Comparison of ENCODE assay signal across 21 mouse cellular contexts in genomic region chr6:144297846-144298245, GRCm38 (mm10).
A peak's percentile ranks its signal among the peaks of the same experiment; 100 is the strongest.
DNase-seq lines count a peak whose midpoint lies in the region; TF ChIP-seq lines count a peak whose summit lies in the region.
"Had no signal": no experiment of that assay in that cellular context is flagged by ENCODE, and none has a peak within 500 bp of the region (broad histone marks: within the 10 kb centered on the region; RNA-seq: fewer than 3 reads in every experiment).

No protein-coding gene starts in this region.

- peak; percentile 16 for DNase-seq in lung, postnatal 14 days
- DNase-seq in lung, adult 2 months, result no peak
- DNase-seq in 3T3-L1 (ENCODE audit: low read depth, low spot score) (peak; percentile 61), adipocyte (ENCODE audit: low spot score) (peak; percentile 14)
- DNase-seq in hindbrain, embryonic 10.5 days (ENCODE audit: low spot score), result no peak
- no peak for DNase-seq in spleen, postnatal 4 days (ENCODE audit: low spot score in 2 of 2)
- DNase-seq: adrenal gland, postnatal 10 days; cerebellum, adult 11 months; cerebellum, adult 2 months; cerebellum, adult 9-11 months; cerebellum, postnatal 25 days; gastrocnemius, postnatal 10 days; gastrocnemius, postnatal 36 days; heart, postnatal 36 days had no signal

- 60% methylated on average over 5 of the region's 5 CpGs for WGBS in lung, adult 2 months
- 87% methylated on average over 5 of the region's 5 CpGs for WGBS in hindbrain, embryonic 10.5 days

- H3K27me3 ChIP-seq in hindbrain, embryonic 10.5 days (ENCODE audit: insufficient read depth, poor library complexity, severe bottlenecking), result no peaks in the 10 kb centered on the region
- H3K27me3 ChIP-seq: embryonic facial prominence, embryonic 12.5 days; embryonic facial prominence, embryonic 15.5 days; forebrain, embryonic 13.5 days had no signal

- peaks cover 11% of the 10 kb centered on the region for H3K9me3 ChIP-seq in hindbrain, embryonic 10.5 days

- no peak overlapping the region for H3K4me3 ChIP-seq in lung, adult 2 months (replicated peaks; ENCODE audit: extremely low read depth, low read depth, low read length)
- no peak overlapping the region for H3K4me3 ChIP-seq in hindbrain, embryonic 10.5 days
- H3K4me3 ChIP-seq: embryonic facial prominence, embryonic 12.5 days; embryonic facial prominence, embryonic 15.5 days; erythroblast, embryonic 14.5 days; forebrain, embryonic 10.5 days; forebrain, embryonic 13.5 days had no signal

- no peak for TF ChIP-seq CTCF in lung, adult 2 months (IDR thresholded peaks at IDR 0.05; ENCODE audit: insufficient read depth, low read length)

- no peak for TF ChIP-seq POLR2A in lung, adult 2 months (IDR thresholded peaks at IDR 0.05; ENCODE audit: borderline replicate concordance, extremely low read depth, low read depth, low read length)

- no peaks in the 10 kb centered on the region for H3K4me1 ChIP-seq in lung, adult 2 months (ENCODE audit: control insufficient read depth, insufficient read depth, low read length)
- H3K4me1 ChIP-seq in hindbrain, embryonic 10.5 days (replicated peaks), result 0 out of 2 replicates have a peak, but pooled peaks cover 13% of the 10 kb centered on the region
- H3K4me1 ChIP-seq: embryonic facial prominence, embryonic 12.5 days; embryonic facial prominence, embryonic 15.5 days had no signal

- H3K27ac ChIP-seq in hindbrain, embryonic 10.5 days, result no peak overlapping the region
- H3K27ac ChIP-seq: embryonic facial prominence, embryonic 12.5 days; embryonic facial prominence, embryonic 15.5 days; forebrain, embryonic 10.5 days; forebrain, embryonic 13.5 days; hindbrain, embryonic 14.5 days; hindbrain, postnatal 0 days had no signal

- no peaks in the 10 kb centered on the region for H3K36me3 ChIP-seq in hindbrain, embryonic 10.5 days
- H3K36me3 ChIP-seq: embryonic facial prominence, embryonic 12.5 days; embryonic facial prominence, embryonic 15.5 days; forebrain, embryonic 10.5 days had no signal

Comparison
In these comparisons a context has a peak if more than half of its experiments do, and no peak if none do; other contexts are left out.
1. DNase-seq: peak in lung, postnatal 14 days (single experiment), 3T3-L1 (single experiment) and adipocyte (single experiment); none in lung, adult 2 months (single experiment), hindbrain, embryonic 10.5 days (single experiment) and spleen, postnatal 4 days (0 of 2).